ENCODE assay signal across 10 mouse cellular contexts in the genomic region with DNA sequence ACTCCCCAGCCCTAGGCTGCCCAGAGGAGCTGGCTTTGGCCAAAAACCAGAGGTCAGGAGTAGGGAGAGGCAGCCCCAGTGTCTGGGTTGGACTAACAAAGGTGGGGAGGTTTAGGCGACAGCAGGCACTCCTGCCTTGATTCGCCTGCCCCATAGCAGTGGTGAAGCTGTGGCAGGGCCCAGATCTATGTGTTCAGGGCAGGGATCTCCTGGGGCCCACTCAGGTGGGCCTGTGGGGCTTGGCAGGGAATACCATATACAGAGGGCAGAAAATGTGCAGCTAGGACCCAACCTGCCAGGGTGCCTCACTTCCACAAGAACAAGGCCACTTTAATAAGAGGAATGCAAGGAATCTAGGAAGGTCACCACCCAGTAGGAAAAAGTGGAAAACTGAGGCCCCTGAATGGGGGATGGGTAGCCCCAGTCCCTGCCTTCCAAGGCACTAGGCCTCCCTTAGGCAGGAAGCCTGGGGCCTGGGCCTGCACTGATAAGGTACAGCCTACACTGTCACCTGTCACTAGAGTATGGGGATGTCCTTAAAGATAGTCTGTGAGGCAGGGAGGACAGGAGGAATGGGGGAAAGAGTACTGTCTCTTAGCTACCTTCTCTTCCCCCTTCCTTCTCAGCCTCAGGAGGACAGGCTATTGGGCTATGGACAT. TPM values are rescaled to one million over a fixed set of nuclear protein-coding genes. Genes with fewer than 3 reads are reported as not detected.
DNase-seq lines count a peak whose midpoint lies in the region; ATAC-seq lines count a peak whose summit lies in the region.
"Had no signal": no experiment of that assay in that cellular context is flagged by ENCODE, and none has a peak within 500 bp of the region (broad histone marks: within the 10 kb centered on the region; RNA-seq: fewer than 3 reads in every experiment).

No protein-coding gene starts in this region.

- DNase-seq in CD4-positive, CD25-positive, alpha-beta regulatory T cell, adult 2 months (ENCODE audit: low read depth, low spot score), result peak; percentile 46
- DNase-seq in neural tube, embryonic 11.5 days (ENCODE audit: low spot score), result peak; percentile 8
- no peak for DNase-seq in neural tube, embryonic 10.5 days (ENCODE audit: extremely low spot score, low spot score)
- no peak for DNase-seq in layer of hippocampus, postnatal 25 days (ENCODE audit: extremely low spot score in 1 of 2, low spot score in 1 of 2)
- no peak for DNase-seq in layer of hippocampus, adult 9-11 months
- no peak for DNase-seq in frontal cortex, postnatal 14 days (ENCODE audit: low spot score in 2 of 2)
- DNase-seq: cerebellum, adult 2 months; kidney, adult 18-20 months had no signal

- H3K27me3 ChIP-seq in neural tube, embryonic 11.5 days (ENCODE audit: control insufficient read depth, insufficient read depth, low read length), result no peaks in the 10 kb centered on the region
- H3K27me3 ChIP-seq in liver, embryonic 15.5 days, result no peaks in the 10 kb centered on the region

- no peaks in the 10 kb centered on the region for H3K9me3 ChIP-seq in neural tube, embryonic 11.5 days (ENCODE audit: control insufficient read depth, low read length)
- no peaks in the 10 kb centered on the region for H3K9me3 ChIP-seq in liver, embryonic 15.5 days (replicated peaks)

- no peak for ATAC-seq in CD4-positive, CD25-positive, alpha-beta regulatory T cell, adult 4 months
- no peak for ATAC-seq in neural tube, embryonic 11.5 days (ENCODE audit: insufficient read depth, low FRiP score, low TSS enrichment)
- peak; percentile 82 for ATAC-seq in liver, embryonic 15.5 days (ENCODE audit: insufficient read depth)

- H3K4me2 ChIP-seq in neural tube, embryonic 11.5 days (ENCODE audit: low read depth), result no peak overlapping the region
- H3K4me2 ChIP-seq in liver, embryonic 15.5 days, result peak overlapping the region; percentile 82

- 93% methylated on average over 2 of the region's 2 CpGs for WGBS in neural tube, embryonic 11.5 days
- 11% methylated on average over 2 of the region's 2 CpGs for WGBS in liver, embryonic 15.5 days (ENCODE audit: insufficient replicate concordance)

- H3K36me3 ChIP-seq in neural tube, embryonic 11.5 days (ENCODE audit: control insufficient read depth, insufficient read depth, low read length), result no peaks in the 10 kb centered on the region
- peaks cover 38% of the 10 kb centered on the region for H3K36me3 ChIP-seq in liver, embryonic 15.5 days (replicated peaks)

- no peak overlapping the region for H3K27ac ChIP-seq in neural tube, embryonic 11.5 days (ENCODE audit: low read depth, low read length)
- H3K27ac ChIP-seq in liver, embryonic 15.5 days (replicated peaks), result peak overlapping the region; percentile 99

- no peak overlapping the region for H3K4me3 ChIP-seq in neural tube, embryonic 11.5 days (ENCODE audit: low read depth, low read length)
- H3K4me3 ChIP-seq in liver, embryonic 15.5 days (replicated peaks), result peak overlapping the region; percentile 70

- H3K9ac ChIP-seq in neural tube, embryonic 11.5 days (ENCODE audit: low read length), result peak overlapping the region; percentile 26; the same call in 1 of the 2 replicates
- peak overlapping the region; percentile 89 for H3K9ac ChIP-seq in liver, embryonic 15.5 days

- no peaks in the 10 kb centered on the region for H3K4me1 ChIP-seq in neural tube, embryonic 11.5 days (ENCODE audit: control insufficient read depth, insufficient read depth, low read length)
- peaks cover 83% of the 10 kb centered on the region for H3K4me1 ChIP-seq in liver, embryonic 15.5 days (replicated peaks)

RNA-seq across cellular contexts. Expression of a gene that starts 1.4 kb away (rescaled TPM):
- 100 to 1,000 TPM; 672 to 754 TPM for polyA plus RNA-seq in CD4-positive, CD25-positive, alpha-beta regulatory T cell, adult 4 months (2017; shearing (Covaris generic))
- 4.4 and 4.6 TPM in 2 replicates for polyA plus RNA-seq in neural tube, embryonic 11.5 days (2014; fragmentation: Nextera tagmentation; extraction: Ambion mirVana)
- polyA plus RNA-seq in liver, embryonic 15.5 days (2015; fragmentation: Nextera tagmentation; extraction: Ambion mirVana), result 80.3 and 82.2 TPM in 2 replicates
- total RNA-seq in layer of hippocampus, postnatal 25 days (2021), result not detected

RNA-seq across cellular contexts. Expression of a gene that starts 37.2 kb away (rescaled TPM):
- polyA plus RNA-seq in CD4-positive, CD25-positive, alpha-beta regulatory T cell, adult 4 months (2017; shearing (Covaris generic)), result 1 to 10 TPM in 1 of 2 experiments, under 1 TPM in 1; 0.66 to 1.7 TPM
- 0.31 and 0.66 TPM in 2 replicates for polyA plus RNA-seq in neural tube, embryonic 11.5 days (2014; fragmentation: Nextera tagmentation; extraction: Ambion mirVana)
- 0.25 and 0.44 TPM in 2 replicates for polyA plus RNA-seq in liver, embryonic 15.5 days (2015; fragmentation: Nextera tagmentation; extraction: Ambion mirVana)
- under 1 TPM; 0.22 to 0.31 TPM for total RNA-seq in layer of hippocampus, postnatal 25 days (2021)

RNA-seq across cellular contexts. Expression of a gene that starts 46.3 kb away (rescaled TPM):
- polyA plus RNA-seq in CD4-positive, CD25-positive, alpha-beta regulatory T cell, adult 4 months (2017; shearing (Covaris generic)), result 100 to 1,000 TPM; 290 to 354 TPM
- polyA plus RNA-seq in neural tube, embryonic 11.5 days (2014; fragmentation: Nextera tagmentation; extraction: Ambion mirVana), result 282 and 291 TPM in 2 replicates
- 132 and 141 TPM in 2 replicates for polyA plus RNA-seq in liver, embryonic 15.5 days (2015; fragmentation: Nextera tagmentation; extraction: Ambion mirVana)
- 100 to 1,000 TPM; 489 to 524 TPM for total RNA-seq in layer of hippocampus, postnatal 25 days (2021)

Comparison
In these comparisons a context has a peak if more than half of its experiments do, and no peak if none do; other contexts are left out.
1. DNase-seq: peak in CD4-positive, CD25-positive, alpha-beta regulatory T cell, adult 2 months (single experiment) and neural tube, embryonic 11.5 days (single experiment); none in neural tube, embryonic 10.5 days (single experiment), layer of hippocampus, postnatal 25 days (0 of 2), layer of hippocampus, adult 9-11 months (single experiment) and frontal cortex, postnatal 14 days (0 of 2).
2. RNA of a gene that starts 1.4 kb away (polyA plus RNA-seq): 672 to 754 TPM in CD4-positive, CD25-positive, alpha-beta regulatory T cell, adult 4 months and 80.3 to 82.2 TPM in liver, embryonic 15.5 days; 4.4 to 4.6 TPM in neural tube, embryonic 11.5 days; every median in the first group is over 10 times any median in the second.